In the genomic region with DNA sequence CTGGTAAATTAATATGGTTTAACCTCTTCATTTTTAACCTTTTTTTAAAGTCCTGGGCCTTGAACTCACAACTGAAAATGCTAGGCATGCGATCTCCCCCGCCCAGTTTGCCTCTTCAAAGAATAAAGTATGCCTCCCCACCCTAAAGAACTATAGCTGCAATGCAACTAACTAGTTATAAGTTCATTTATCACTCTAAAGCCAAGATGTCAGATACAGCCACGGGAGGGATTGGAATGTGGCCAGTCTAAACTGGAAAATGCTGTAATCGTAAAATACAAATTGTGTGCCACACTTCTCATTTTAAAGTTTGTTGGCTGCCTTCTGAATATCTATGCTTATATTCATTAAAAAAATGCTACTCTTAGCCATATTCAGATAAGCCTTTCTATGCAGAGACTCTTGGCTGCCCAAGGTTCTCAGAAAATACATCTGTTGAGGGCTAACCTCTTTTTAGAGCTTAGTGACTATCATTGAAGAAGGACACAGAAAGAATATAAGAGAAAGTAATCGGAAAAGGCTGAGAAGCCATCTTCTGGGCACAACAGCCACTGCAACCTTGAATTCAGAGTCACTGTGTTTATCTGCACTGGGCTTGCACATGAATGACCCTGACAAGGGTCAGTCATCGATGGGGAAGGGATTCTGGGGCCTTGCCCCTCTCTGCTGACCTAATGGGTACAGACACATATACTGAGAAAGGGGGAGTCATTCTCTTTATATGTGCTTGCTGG, we compare ENCODE assay signal across 8 mouse cellular contexts. TPM values are rescaled to one million over a fixed set of nuclear protein-coding genes. Genes with fewer than 3 reads are reported as not detected.
DNase-seq lines count a peak whose midpoint lies in the region; ATAC-seq and TF ChIP-seq lines count a peak whose summit lies in the region.

No protein-coding gene starts in this region.

- H3K27me3 ChIP-seq in kidney, postnatal 0 days (ENCODE audit: insufficient read depth, low read length), result no peaks in the 10 kb centered on the region
- no peaks in the 10 kb centered on the region for H3K27me3 ChIP-seq in hindbrain, embryonic 11.5 days (ENCODE audit: control insufficient read depth, insufficient read depth, low read length)
- no peaks in the 10 kb centered on the region for H3K27me3 ChIP-seq in midbrain, embryonic 13.5 days
- no peaks in the 10 kb centered on the region for H3K27me3 ChIP-seq in thymus, adult 2 months (ENCODE audit: control insufficient read depth, insufficient read depth, low read length)

- peak overlapping the region; percentile 74 for H3K4me2 ChIP-seq in kidney, postnatal 0 days (ENCODE audit: low read length)
- H3K4me2 ChIP-seq in hindbrain, embryonic 11.5 days (replicated peaks; ENCODE audit: low read depth, low read length), result peak overlapping the region; percentile 57
- peak overlapping the region; percentile 90 for H3K4me2 ChIP-seq in midbrain, embryonic 13.5 days (replicated peaks)

- H3K9ac ChIP-seq in kidney, postnatal 0 days (ENCODE audit: low read depth, low read length), result peak overlapping the region; percentile 95; the same call in 1 of the 2 replicates
- peak overlapping the region; percentile 76; the same call in 1 of the 2 replicates for H3K9ac ChIP-seq in hindbrain, embryonic 11.5 days (ENCODE audit: low read depth, low read length)
- H3K9ac ChIP-seq in midbrain, embryonic 13.5 days (replicated peaks), result peak overlapping the region; percentile 98

- H3K4me3 ChIP-seq in kidney, postnatal 0 days (replicated peaks; ENCODE audit: low read depth, low read length), result peak overlapping the region; percentile 83; the same call in 1 of the 2 replicates
- peak overlapping the region; percentile 75; the same call in 1 of the 2 replicates for H3K4me3 ChIP-seq in bone marrow macrophage, adult 2 months (ENCODE audit: insufficient read depth, low read length)
- H3K4me3 ChIP-seq in hindbrain, embryonic 11.5 days (ENCODE audit: low read depth, low read length), result peak overlapping the region; percentile 87
- H3K4me3 ChIP-seq in midbrain, embryonic 13.5 days (replicated peaks), result peak overlapping the region; percentile 89
- no peak overlapping the region for H3K4me3 ChIP-seq in thymus, adult 2 months (ENCODE audit: control insufficient read depth, insufficient read depth, low read length)

- WGBS in kidney, postnatal 0 days, result 26% methylated on average over 6 of the region's 6 CpGs
- WGBS in hindbrain, embryonic 11.5 days, result 57% methylated on average over 6 of the region's 6 CpGs
- 68% methylated on average over 6 of the region's 6 CpGs for WGBS in midbrain, embryonic 13.5 days
- 61% methylated on average over 6 of the region's 6 CpGs for WGBS in thymus, adult 2 months

- H3K4me1 ChIP-seq in kidney, postnatal 0 days (replicated peaks; ENCODE audit: insufficient read depth, low read length), result peaks cover 15% of the 10 kb centered on the region; the same call in 1 of the 2 replicates
- H3K4me1 ChIP-seq in bone marrow macrophage, adult 2 months (ENCODE audit: control insufficient read depth, insufficient read depth, low read length), result peaks cover 32% of the 10 kb centered on the region
- H3K4me1 ChIP-seq in hindbrain, embryonic 11.5 days (replicated peaks; ENCODE audit: control insufficient read depth, insufficient read depth, low read length), result peaks cover 9% of the 10 kb centered on the region; the same call in 1 of the 2 replicates
- peaks cover 42% of the 10 kb centered on the region for H3K4me1 ChIP-seq in midbrain, embryonic 13.5 days (replicated peaks)
- H3K4me1 ChIP-seq in thymus, adult 2 months (replicated peaks; ENCODE audit: control insufficient read depth, insufficient read depth, low read length), result peaks cover 9% of the 10 kb centered on the region

- peak overlapping the region; percentile 93 for H3K27ac ChIP-seq in kidney, postnatal 0 days
- peak overlapping the region; percentile 85; the same call in 1 of the 2 replicates for H3K27ac ChIP-seq in bone marrow macrophage, adult 2 months (ENCODE audit: insufficient read depth, low read depth, low read length)
- H3K27ac ChIP-seq in hindbrain, embryonic 11.5 days (ENCODE audit: low read depth, low read length), result peak overlapping the region; percentile 88; the same call in 1 of the 2 replicates
- peak overlapping the region; percentile 94 for H3K27ac ChIP-seq in midbrain, embryonic 13.5 days
- H3K27ac ChIP-seq in thymus, adult 2 months (ENCODE audit: control insufficient read depth, insufficient read depth, low read length), result no peak overlapping the region

- TF ChIP-seq CTCF in kidney, postnatal 0 days (IDR thresholded peaks at IDR 0.05; ENCODE audit: low read depth), result no peak
- TF ChIP-seq CTCF in bone marrow macrophage, adult 2 months (IDR thresholded peaks at IDR 0.05; ENCODE audit: low read depth, low read length), result no peak
- TF ChIP-seq CTCF in thymus, adult 2 months (IDR thresholded peaks at IDR 0.05; ENCODE audit: borderline replicate concordance, control insufficient read depth, extremely low read depth, insufficient read depth, low read length, poor library complexity), result no peak

- no peaks in the 10 kb centered on the region for H3K9me3 ChIP-seq in kidney, postnatal 0 days (replicated peaks; ENCODE audit: low read length)
- H3K9me3 ChIP-seq in hindbrain, embryonic 11.5 days (ENCODE audit: control insufficient read depth, low read length), result no peaks in the 10 kb centered on the region
- H3K9me3 ChIP-seq in midbrain, embryonic 13.5 days, result no peaks in the 10 kb centered on the region

- no peak for ATAC-seq in kidney, postnatal 0 days (replicated peaks; ENCODE audit: low FRiP score, low read depth)
- ATAC-seq in hindbrain, embryonic 11.5 days (ENCODE audit: low FRiP score), result no peak
- no peak for ATAC-seq in midbrain, embryonic 13.5 days

- H3K36me3 ChIP-seq in kidney, postnatal 0 days (ENCODE audit: insufficient read depth, low read length), result peaks cover 17% of the 10 kb centered on the region; the same call in 1 of the 2 replicates
- peaks cover 12% of the 10 kb centered on the region for H3K36me3 ChIP-seq in hindbrain, embryonic 11.5 days (ENCODE audit: control insufficient read depth, insufficient read depth, low read length)
- peaks cover 27% of the 10 kb centered on the region for H3K36me3 ChIP-seq in midbrain, embryonic 13.5 days
- H3K36me3 ChIP-seq in thymus, adult 2 months (ENCODE audit: control insufficient read depth, insufficient read depth, low read length), result peaks cover 25% of the 10 kb centered on the region

- no peak for TF ChIP-seq POLR2A in bone marrow macrophage, adult 2 months (IDR thresholded peaks at IDR 0.05; ENCODE audit: borderline replicate concordance, low read depth, low read length)
- TF ChIP-seq POLR2A in thymus, adult 2 months (IDR thresholded peaks at IDR 0.05; ENCODE audit: control insufficient read depth, extremely low read depth, insufficient read depth, low read length, poor library complexity), result no peak

- peak; percentile 31 for DNase-seq in kidney, postnatal 0 days (ENCODE audit: low spot score)
- no peak for DNase-seq in kidney, postnatal 10 days
- no peak for DNase-seq in hindbrain, embryonic 11.5 days (ENCODE audit: low spot score)
- DNase-seq in thymus, adult 2 months, result no peak
- DNase-seq in urinary bladder, postnatal 36 days (ENCODE audit: low spot score in 2 of 2), result no peak
- DNase-seq in gastrocnemius, postnatal 4 days (ENCODE audit: low spot score in 2 of 2), result no peak

RNA-seq across cellular contexts. Expression of gene Rabggtb, which starts 0.9 kb away (rescaled TPM):
- polyA plus RNA-seq in kidney, postnatal 0 days (2015; fragmentation: Nextera tagmentation; extraction: Ambion mirVana), result 54.6 and 55.0 TPM in 2 replicates
- polyA plus RNA-seq in bone marrow macrophage, adult 2 months (2012; ENCODE audit: insufficient read depth, insufficient read length, missing spikeins), result 46.5 and 53.2 TPM in 2 replicates
- polyA plus RNA-seq in hindbrain, embryonic 11.5 days (2014; fragmentation: Nextera tagmentation; extraction: Ambion mirVana), result 41.8 and 43.6 TPM in 2 replicates
- 42.4 and 47.2 TPM in 2 replicates for polyA plus RNA-seq in midbrain, embryonic 13.5 days (2015; fragmentation: Nextera tagmentation; extraction: Ambion mirVana)
- polyA plus RNA-seq in thymus, adult 2 months (2012; rRNA removed), result 67.2 and 81.7 TPM in 2 replicates
- 10 to 100 TPM; 63.4 to 74.3 TPM for total RNA-seq in gastrocnemius, postnatal 4 days (2021)

RNA-seq across cellular contexts. Expression of gene Msh4, which starts 7.7 kb away (rescaled TPM):
- 0.08 and 0.09 TPM in 2 replicates for polyA plus RNA-seq in kidney, postnatal 0 days (2015; fragmentation: Nextera tagmentation; extraction: Ambion mirVana)
- not detected in 2 replicates for polyA plus RNA-seq in bone marrow macrophage, adult 2 months (2012; ENCODE audit: insufficient read depth, insufficient read length, missing spikeins)
- polyA plus RNA-seq in hindbrain, embryonic 11.5 days (2014; fragmentation: Nextera tagmentation; extraction: Ambion mirVana), result 0.05 and 0.08 TPM in 2 replicates
- polyA plus RNA-seq in midbrain, embryonic 13.5 days (2015; fragmentation: Nextera tagmentation; extraction: Ambion mirVana), result 0.13 and 0.14 TPM in 2 replicates
- polyA plus RNA-seq in thymus, adult 2 months (2012; rRNA removed), result 0.18 and 0.23 TPM in 2 replicates
- under 1 TPM; 0.17 to 0.21 TPM for total RNA-seq in gastrocnemius, postnatal 4 days (2021)

RNA-seq across cellular contexts. Expression of gene Acadm, which starts 30.8 kb away (rescaled TPM):
- 280 and 299 TPM in 2 replicates for polyA plus RNA-seq in kidney, postnatal 0 days (2015; fragmentation: Nextera tagmentation; extraction: Ambion mirVana)
- 78.7 and 90.3 TPM in 2 replicates for polyA plus RNA-seq in bone marrow macrophage, adult 2 months (2012; ENCODE audit: insufficient read depth, insufficient read length, missing spikeins)
- 55.0 and 63.6 TPM in 2 replicates for polyA plus RNA-seq in hindbrain, embryonic 11.5 days (2014; fragmentation: Nextera tagmentation; extraction: Ambion mirVana)
- polyA plus RNA-seq in midbrain, embryonic 13.5 days (2015; fragmentation: Nextera tagmentation; extraction: Ambion mirVana), result 50.6 and 53.7 TPM in 2 replicates
- 53.6 and 69.1 TPM in 2 replicates for polyA plus RNA-seq in thymus, adult 2 months (2012; rRNA removed)
- total RNA-seq in gastrocnemius, postnatal 4 days (2021), result 100 to 1,000 TPM; 242 to 298 TPM

RNA-seq across cellular contexts. Expression of gene Slc44a5, which starts 59.6 kb away (rescaled TPM):
- 0.29 and 0.39 TPM in 2 replicates for polyA plus RNA-seq in kidney, postnatal 0 days (2015; fragmentation: Nextera tagmentation; extraction: Ambion mirVana)
- not detected in 2 replicates for polyA plus RNA-seq in bone marrow macrophage, adult 2 months (2012; ENCODE audit: insufficient read depth, insufficient read length, missing spikeins)
- polyA plus RNA-seq in hindbrain, embryonic 11.5 days (2014; fragmentation: Nextera tagmentation; extraction: Ambion mirVana), result 6.2 and 8.1 TPM in 2 replicates
- 6.8 and 7.4 TPM in 2 replicates for polyA plus RNA-seq in midbrain, embryonic 13.5 days (2015; fragmentation: Nextera tagmentation; extraction: Ambion mirVana)
- polyA plus RNA-seq in thymus, adult 2 months (2012; rRNA removed), result 0.03 and 0.05 TPM in 2 replicates
- 1 to 10 TPM; 2.8 to 3.0 TPM for total RNA-seq in gastrocnemius, postnatal 4 days (2021)
